Mouse (Mus musculus): ENCODE measurements around the gene Synpo2l.
"Not testable (repeated sequence)": the region's sequence is repeated elsewhere in the genome, so short reads cannot be mapped to it uniquely, and the experiment has no call there.

The Synpo2l gene

DNA sequence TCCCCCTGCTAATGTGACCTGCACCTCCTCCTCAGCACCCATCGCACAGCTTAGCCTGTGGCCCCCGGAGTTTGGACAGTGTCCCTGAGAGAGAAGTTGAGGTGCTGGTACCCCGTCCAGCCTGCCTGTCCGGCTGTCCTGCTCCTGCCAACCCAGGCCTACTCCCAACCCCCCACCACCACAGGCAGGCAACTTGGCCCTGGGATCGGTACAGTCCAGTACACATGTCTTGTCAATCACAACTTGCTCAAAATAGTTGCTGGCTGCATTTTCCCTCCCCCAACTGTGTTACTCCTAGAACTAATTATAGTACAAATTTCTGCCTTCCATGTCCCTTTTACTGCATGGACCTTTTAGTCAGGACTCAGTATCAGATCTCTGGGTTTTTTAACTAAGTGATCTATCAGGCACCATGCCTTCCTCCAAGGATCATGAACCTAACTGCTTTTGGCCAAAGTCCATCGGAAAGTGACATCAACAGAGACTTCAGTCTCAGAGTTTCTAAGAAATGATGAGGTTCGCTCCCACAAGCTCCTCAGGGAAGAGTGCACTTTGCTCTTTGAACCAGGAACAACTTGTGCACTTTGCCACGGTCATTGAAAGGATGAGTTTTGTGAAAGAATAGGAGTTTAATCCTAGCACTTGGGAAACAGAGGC, at the start of gene Synpo2l:
Gene Synpo2l (minus strand): TSS at position 201 of the 657 bp plus-strand sequence.
- DNase-seq: peak; percentile 77 to 84

DNA sequence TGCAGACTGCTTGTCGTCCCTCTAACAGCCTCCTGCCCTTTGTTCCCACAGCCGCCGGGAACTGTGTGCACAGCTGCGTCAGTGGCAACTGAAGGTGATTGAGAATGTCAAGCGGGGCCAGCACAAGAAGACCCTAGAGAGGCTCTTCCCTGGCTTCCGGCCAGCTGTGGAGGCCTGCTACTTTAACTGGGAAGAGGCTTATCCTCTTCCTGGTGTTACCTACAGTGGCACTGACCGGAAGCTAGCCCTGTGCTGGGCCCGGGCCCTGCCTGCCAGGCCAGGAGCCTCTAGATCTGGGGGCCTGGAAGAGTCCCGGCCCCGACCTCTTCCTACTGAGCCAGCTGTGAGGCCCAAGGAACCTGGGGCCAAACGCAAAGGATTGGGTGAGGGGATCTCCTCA, 45.7 kb upstream of the Synpo2l start:
- no peak for DNase-seq

DNA sequence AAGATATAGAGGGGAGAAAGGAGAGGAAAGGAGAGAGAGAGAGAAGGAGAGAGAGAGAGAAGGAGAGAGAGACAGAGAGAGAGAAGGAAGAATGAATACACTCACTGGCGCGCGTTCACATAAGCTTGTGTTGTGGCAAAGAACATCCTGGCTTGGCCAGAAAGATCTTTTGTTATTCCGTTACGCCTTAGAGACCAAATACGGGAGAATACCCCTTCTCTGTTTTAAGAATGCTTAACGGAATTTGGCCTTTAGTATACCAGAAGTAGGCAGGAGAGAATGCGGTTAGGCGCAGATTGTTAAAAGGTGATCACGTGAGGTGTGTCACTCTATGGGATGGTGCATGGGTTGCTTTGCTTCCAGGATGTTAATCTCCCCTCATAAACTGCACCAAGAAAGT, 40.1 kb upstream of the Synpo2l start:
- no peak for DNase-seq

DNA sequence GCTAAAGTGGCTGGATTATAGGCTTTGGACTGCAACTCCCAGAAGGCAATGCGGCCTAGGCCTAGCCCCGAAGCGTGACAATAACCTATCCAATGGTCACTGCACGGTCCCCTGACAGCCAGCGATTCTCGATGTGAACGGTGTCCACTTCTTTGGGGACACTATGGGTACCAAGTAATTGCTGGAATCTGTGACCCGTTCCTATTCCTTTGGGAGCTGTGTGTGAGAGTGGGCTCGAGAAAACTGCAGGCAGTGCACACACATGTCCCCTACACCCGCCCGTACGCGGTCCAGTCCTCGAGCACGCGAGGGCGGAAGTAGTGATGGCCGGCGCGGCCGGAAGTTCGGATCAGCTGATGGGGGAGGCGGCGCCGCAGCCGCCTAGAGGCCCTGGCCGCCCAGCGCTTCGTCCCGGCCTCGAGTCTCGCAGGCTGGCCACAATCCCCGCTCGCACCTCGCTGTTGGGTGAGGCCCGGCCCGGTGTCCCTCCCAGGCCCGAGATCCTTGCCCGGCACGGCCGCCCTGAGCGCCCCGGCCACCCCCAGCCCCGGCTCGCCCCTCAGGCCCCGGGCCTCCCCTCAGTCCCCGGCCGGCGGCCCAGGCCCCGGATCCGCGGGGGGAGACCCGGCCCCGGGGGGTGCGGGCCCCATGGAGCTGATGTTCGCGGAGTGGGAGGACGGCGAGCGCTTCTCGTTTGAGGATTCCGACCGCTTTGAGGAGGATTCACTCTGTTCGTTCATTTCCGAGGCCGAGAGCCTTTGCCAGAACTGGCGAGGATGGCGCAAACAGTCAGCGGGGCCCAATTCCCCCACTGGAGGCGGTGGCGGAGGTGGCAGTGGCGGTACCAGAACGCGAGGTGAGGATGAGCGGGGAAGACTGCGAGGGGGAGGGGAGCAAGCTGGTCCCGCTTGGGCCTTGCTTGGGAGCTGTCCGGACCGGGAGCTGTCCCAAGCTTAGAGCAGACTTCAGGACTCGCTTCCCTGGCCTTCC, 39.3 kb upstream of the Synpo2l start, which contains the start of gene Zswim8:
Gene Zswim8 (plus strand): TSS at position 352 of the 990 bp plus-strand sequence.
- peak; percentile 92 to 93 for DNase-seq

DNA sequence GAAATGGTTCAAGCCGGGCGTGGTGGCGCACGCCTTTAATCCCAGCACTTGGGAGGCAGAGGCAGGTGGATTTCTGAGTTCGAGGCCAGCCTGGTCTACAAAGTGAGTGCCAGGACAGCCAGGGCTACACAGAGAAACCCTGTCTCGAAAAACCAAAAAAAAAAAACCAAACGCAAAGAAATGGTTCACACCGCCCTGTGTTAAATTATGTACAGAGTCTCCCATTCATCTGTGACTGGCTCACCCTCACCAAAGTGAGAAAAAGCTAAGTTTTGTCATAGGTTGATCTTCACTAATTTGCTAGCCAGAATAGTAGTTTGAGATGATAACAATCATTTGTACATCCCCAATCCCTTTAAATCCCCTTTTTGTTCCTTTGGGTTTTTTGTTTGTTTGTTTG, 35.3 kb upstream of the Synpo2l start:
- DNase-seq: not testable (repeated sequence)

DNA sequence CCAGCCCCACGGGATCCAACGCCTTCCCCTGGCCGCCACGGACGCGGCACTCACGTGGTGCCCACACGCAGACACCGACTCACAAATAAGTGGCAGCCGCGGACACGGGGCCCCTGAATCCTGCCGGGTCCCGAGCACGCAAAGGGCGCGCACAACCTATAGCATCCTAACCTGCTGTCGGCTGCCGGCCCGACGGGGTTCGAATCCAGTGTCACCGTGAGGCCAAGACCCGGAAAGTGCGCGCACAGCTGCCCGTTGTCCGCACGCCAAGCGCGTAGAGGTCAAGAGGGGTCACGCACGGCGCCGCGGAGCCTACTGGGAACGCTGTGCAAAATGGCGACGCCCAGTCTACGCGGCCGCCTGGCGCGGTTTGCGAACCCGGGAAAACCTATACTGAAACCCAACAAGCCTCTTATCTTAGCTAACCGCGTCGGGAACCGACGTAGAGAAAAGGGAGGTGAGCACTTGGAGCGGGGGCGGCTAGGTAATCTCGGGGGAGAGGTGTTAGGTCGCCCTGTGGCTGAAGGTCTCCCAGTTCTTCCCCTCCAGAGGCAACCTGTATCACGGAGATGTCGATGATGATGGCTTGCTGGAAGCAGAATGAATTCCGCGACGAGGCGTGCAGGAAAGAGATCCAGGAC, 34.7 kb upstream of the Synpo2l start, which contains the start of gene Chchd1:
Gene Chchd1 (plus strand): TSS at position 266 of the 641 bp plus-strand sequence.
- DNase-seq: peak; percentile 91 to 95

DNA sequence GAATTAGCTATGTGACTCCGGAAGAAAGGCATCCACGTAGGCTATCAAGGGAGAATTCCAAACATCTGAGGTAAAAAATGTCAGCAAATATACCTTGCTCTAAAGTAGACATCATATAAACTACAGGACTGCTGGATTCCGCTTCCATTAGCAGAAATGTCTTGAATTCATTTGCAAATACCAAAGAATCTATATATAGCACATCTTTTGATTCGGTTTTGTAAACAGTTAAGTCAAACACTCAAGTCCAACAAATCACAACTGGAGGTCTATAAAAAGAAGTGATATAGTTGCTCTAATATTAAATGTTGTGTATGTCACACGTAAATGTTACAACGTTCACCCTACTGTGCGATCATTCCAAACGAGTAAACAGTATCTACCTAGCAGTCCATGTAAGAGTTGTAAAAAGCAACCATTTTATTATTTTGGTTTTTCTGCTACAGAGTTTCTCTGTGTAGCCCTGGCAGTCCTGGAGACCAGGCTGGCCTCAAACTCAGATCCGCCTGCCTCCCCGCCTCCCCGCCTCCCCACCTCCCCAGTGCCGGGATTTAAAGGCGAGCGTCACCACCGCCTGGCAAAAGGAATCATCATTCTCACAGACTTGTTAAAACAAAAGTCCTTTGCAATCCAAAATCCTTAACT, 34.1 kb upstream of the Synpo2l start:
- DNase-seq: no peak

DNA sequence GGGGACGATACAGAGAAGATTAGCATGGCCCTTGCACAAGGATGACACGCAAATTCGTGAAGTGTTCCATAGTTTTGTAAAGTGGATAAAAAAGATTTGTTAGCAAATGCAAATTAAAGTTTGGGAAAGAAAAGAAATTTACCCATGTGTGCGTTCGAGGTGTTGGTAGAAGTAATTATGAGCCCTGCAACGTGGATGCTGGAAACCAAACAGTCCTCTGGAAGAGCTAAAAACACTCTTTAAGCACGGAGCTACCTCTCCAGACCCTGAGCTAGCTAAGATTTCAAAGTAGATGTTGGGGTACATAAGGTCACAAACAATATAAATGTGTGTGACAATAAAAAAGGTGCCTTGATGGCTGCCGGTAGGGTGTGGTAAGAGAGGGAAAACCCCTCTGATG, 33.4 kb upstream of the Synpo2l start:
- DNase-seq: no peak

DNA sequence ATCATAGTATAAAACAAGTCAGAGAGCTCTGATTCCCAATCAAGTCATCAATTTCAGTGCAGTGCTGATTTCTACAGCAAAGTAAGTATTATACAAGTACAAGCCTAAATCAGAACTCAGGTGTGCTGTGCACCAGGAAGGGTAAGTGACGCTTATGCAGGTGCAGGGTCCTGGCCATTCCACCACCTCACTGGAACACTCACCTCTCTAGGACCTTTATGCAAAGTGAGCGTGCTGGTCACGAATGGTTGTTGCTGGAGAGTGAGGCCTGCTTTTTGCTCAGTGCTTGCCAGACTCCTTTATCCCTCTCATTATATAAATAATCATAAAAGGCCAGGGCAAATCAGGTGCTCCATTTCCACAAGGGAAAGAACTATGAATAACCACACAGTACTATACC, 32.2 kb upstream of the Synpo2l start:
- no peak for DNase-seq

DNA sequence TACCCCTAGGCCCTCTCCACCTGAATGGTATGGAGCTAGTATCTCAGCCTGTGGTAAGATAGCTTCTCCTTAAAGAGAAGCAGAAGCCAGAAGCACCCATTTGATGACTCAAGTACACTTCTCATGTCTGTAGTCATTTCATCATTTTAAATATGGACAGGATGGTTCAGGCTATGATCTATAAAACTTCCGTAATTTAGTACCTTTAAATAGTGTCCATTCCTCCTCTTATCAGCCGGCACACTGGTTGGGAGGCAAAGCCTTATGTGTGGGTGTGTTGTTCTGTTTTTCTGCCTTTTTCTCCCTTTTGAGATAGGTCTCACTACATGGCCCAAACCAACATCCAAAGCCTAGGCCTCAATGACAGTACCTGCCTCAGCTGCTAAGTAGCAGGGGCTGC, 30.4 kb upstream of the Synpo2l start:
- no peak for DNase-seq

DNA sequence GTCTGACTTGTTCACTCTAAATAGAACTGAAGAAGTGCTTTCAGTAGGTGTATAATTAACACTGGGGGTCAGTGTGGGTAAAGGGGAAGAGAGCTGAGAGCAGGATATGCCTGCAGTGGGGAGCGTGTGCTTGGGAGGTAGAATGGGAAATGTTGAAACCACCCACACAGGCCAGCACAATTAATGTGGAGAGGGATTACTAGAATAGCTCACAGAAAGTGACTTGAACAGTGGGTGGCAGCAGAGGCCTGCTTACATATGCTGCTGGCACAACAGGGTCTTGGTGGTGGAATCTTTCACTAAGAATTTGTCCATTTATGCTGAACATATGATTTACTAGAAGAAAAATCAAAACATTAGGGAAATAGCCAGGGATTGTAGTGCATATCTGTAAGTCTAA, 28.8 kb upstream of the Synpo2l start:
- DNase-seq: peak; percentile 44 to 72

DNA sequence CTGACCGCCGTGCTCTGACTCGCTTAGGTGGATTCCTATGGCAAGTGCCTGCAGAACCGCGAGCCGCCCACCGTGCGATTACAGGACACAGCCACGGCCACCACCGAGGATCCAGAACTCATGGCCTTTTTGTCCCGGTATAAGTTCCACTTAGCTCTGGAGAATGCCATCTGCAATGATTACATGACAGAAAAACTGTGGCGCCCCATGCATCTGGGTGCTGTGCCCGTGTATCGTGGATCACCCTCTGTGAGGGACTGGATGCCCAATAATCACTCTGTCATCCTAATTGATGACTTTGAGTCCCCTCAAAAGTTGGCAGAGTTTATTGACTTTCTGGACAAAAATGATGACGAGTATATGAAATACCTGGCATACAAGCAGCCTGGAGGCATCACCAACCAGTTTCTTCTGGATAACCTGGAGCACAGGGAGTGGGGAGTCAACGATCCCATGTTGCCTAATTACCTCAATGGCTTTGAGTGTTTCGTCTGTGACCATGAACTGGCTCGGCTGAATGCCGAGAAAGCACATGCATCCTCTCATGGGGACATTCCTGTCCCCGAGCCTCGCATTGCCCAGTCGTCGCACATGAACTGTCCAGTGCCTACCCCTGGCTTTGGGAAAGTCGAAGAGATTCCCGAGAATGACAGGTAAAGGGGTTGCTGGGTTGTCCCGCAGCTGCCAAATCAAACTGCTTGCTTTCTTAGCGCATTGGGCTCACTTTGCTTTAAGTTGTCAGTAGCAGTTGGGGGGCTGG, 27.8 kb upstream of the Synpo2l start:
- DNase-seq: peak in 1 of 2 experiments; percentile 24

DNA sequence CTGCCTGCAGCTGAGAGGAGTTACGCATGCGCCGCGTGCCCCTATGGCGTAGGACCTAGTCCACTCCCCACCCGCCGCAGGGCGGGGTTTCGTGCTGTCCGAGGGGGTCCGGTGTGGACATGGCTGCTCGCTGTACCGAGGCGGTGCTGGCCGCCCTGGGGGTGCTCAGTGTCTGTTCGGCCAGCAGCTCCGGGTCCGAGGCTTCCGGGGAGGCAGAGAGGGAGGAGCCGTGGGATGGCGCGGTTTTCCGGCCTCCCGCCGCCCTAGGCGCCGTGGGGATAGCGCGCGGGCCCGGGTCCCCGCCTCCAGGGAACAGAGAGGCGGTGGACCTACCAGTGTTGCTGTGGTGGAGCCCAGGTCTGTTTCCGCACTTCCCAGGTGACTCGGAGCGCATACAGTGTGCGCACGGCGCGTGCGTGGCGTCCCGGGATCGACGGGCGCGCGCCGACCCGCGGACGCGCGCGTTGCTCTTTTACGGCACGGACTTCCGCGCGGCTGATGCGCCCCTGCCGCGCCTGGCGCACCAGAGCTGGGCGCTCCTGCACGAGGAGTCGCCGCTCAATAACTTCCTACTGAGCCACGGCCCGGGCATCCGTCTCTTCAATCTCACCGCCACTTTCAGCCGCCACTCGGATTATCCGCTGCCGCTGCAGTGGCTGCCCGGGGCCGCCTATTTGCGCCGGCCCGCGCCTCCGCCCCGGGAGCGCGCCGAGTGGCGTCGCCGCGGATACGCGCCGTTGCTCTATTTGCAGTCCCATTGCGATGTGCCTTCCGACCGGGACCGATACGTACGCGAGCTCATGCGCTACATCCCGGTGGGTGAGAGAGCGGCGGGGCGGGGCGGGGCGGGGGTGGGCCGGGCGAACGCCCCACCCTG, 27.0 kb upstream of the Synpo2l start, which contains the start of gene Fut11:
Gene Fut11 (plus strand): TSS at position 85 of the 877 bp plus-strand sequence.
- DNase-seq: peak; percentile 83 to 90

DNA sequence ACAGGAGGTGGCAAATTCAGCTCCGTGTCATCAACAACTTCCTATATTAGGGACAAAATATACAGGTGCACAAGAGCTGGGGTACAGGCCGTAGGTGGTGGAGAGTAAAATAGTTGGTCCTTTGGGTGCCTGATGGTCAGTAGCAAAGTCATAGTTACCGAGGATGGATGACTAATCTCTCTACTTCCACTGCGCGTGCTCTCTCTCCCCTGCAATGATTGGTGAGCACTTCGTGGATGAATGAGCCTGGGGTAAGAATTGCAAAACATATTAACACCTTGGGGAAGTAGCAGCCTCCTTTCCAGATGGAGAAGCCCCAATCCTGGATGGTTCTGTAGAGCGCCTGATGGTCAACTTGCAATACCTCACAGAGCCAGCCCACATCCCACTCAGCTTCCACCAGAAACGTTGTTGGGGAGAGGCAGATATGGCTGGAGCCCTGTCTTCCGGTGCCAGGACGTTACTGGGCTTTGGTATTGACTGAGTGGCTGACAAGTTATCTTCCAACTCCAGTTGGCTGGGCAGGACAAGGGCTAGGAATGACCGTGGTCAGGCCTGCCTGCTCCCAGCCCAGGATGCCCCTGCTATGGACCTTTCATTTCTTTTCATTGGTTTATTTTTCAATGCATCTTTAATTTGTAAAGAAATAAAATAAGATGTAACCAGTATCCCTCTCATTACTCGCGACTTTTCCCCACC, 26.2 kb upstream of the Synpo2l start:
- no peak for DNase-seq

DNA sequence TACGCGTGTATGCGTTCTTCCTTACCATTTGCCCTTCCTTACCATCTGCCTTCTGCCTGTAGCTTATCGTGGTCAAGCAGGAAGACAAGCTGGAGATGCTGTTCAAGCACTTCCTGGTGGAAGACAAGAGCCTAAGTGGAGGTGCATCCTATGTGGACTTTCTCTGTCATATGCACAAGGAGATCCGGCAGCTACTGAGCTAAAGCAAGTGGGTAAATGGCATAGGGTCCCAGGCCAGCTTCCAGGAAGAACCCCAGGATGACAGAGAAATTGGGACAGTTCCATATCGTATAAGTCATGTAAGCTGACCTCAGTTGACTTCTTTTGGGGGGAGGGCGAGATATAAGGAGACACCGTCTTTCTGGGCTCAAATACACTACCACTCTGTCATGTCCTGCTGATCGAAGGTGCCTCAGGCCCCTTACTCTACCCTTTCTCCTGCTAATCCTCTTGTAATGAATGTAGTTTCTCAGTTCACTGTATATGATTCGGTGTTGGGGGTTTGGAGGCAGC, 25.5 kb upstream of the Synpo2l start:
- DNase-seq: no peak

DNA sequence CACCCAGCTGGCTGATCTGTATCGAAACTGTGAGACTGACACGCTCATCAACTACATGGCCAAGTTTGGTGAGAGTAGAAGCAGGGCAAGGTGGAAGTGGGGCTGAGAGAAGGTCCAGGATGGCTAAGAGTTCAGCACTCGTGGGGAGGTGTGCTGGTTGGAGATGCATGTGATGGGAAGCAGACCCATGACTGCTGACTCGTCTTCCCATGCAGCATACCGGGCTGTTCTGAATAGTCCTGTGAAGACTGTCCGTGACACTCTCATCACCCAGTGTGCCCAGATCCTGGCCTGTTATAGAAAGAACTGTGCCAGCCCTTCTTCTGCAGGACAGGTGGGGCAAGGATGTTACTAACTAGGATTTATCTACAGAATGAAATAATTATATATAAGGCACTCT, 23.6 kb upstream of the Synpo2l start:
- DNase-seq: no peak

DNA sequence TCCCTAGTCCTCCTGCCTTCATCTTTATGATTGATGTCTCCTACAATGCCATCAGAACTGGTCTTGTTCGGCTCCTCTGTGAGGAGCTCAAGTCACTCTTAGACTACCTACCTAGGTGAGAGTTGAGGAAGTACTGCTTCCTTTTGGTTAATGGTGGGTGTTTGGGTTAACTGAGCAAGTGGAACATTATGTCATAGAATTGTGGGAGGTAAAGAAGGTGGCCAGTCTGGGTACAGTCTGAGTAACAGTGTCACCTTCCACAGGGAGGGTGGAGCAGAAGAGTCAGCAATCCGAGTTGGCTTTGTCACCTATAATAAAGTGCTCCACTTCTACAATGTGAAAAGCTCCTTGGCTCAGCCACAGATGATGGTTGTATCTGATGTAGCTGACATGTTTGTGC, 20.9 kb upstream of the Synpo2l start:
- DNase-seq: no peak

DNA sequence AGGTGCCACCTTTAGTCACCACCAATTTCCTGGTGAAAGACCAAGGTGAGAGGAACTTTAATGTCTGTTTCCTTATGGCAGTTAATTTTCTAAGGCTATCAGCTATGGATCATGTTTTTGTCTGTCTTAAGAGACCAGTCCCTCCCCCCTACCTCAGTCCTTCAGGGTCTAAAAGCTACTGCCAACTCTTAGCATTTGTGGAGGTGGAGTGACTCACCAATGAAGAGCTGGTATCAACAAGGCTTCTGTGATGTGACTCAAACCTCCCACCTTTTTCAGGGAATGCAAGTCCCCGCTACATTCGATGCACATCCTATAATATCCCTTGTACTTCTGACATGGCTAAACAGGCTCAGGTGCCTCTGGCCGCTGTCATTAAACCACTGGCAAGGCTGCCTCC, 18.4 kb upstream of the Synpo2l start:
- DNase-seq: no peak

DNA sequence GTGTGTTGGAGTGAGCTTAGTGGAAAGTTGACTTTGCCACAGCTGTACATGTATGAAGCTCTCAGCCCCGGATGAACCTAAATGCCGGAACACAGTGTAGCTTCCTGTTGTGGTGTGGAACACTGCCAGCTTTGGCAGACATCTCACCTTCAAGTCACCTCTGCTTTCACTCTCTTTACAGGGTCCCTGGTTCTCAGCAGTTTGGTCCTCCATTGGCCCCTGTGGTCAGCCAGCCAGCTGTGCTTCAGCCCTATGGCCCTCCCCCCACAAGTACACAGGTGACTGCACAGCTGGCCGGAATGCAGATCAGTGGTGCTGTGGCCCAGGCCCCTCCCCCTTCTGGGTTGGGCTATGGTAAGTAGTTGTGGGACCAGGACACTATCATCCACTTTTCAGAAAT, 14.3 kb upstream of the Synpo2l start:
- peak; percentile 46 to 76 for DNase-seq

DNA sequence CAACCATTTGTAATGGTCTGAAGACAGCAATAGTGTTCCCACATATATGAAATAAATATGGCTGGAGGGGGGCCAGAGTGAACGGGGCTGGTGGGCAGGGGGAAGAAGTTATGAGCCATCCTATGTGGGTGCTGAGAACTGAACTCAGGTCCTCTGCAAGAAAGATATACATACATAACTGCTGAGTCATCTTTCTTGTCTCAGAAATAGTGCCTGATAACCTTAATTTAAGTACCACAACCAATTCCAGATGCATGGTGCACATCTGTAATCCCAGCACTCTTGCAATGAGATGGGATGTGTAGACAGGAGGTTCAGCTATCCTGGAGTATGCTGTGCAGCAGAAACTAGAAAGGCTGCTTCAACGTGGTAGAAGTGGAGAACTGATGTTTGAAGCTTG, 13.6 kb upstream of the Synpo2l start:
- no peak for DNase-seq
